Mouse (Mus musculus): ENCODE measurements at regions not wholly inside any gene's neighbourhood (a gene's known extent, or its start where the extent isn't known, plus 50 kb on each side); places are given as distances from the start of the nearest gene placed in this dataset.

- DNase-seq: no peak
- intact Hi-C loops (cut with DNase I): no loop called here
These were observed 86.9 kb upstream of the Kcnj16 start for GRCm38 (mm10) chr11:110880971-110881370.

- intact Hi-C loops (cut with DNase I): no loop called here
These were observed 78.3 kb upstream of the Kcnj16 start for GRCm38 (mm10) chr11:110889354-110890151.

GRCm38 (mm10) chr11:110890411-110890810 is 77.4 kb upstream of the Kcnj16 start:
- DNase-seq: no peak
- intact Hi-C loops (cut with DNase I): no loop called here

More at GRCm38 (mm10) chr11:110889354-110890151, 78.3 kb upstream of the Kcnj16 start:
- no peak for DNase-seq

- intact Hi-C loops (cut with DNase I): no loop called here
These were observed 64.9 kb upstream of the Kcnj16 start for GRCm38 (mm10) chr11:110902918-110903317.

More at GRCm38 (mm10) chr11:110902918-110903317, 64.9 kb upstream of the Kcnj16 start:
- no peak for DNase-seq
